Mouse (Mus musculus): ENCODE measurements around the gene Cux2. TPM values are rescaled to one million over a fixed set of nuclear protein-coding genes. Genes with fewer than 3 reads are reported as not detected.

Gene Cux2
- polyA plus RNA-seq, 1 experiment from 2014 or later, result 23.8 TPM

- peaks cover 72% of the 10 kb centered on the region for H3K36me3 ChIP-seq
- 96% methylated on average over 7 of the region's 7 CpGs for WGBS
- no peaks in the 10 kb centered on the region for H3K9me3 ChIP-seq
- no peaks in the 10 kb centered on the region for H3K4me1 ChIP-seq (replicated peaks)
- no peak overlapping the region for H3K4me3 ChIP-seq (replicated peaks)
- no peak overlapping the region for H3K9ac ChIP-seq (replicated peaks)
- ATAC-seq, result no peak
- no peaks in the 10 kb centered on the region for H3K27me3 ChIP-seq
- H3K4me2 ChIP-seq (replicated peaks), result no peak overlapping the region
- H3K27ac ChIP-seq, result no peak overlapping the region
Observed at GRCm38 (mm10) chr5:121818401-121818800, 231.5 kb downstream of the Cux2 start.

GRCm38 (mm10) chr5:121817551-121817950 is 232.4 kb downstream of the Cux2 start:
- Histone ChIP-seq H3K4me1 (replicated peaks) (no peaks in the 10 kb centered on the region), H3K4me2 (replicated peaks) (no peak overlapping the region), H3K9me3 (no peaks in the 10 kb centered on the region), H3K4me3 (replicated peaks) (no peak overlapping the region), H3K9ac (replicated peaks) (no peak overlapping the region), H3K36me3 (peaks cover 81% of the 10 kb centered on the region), H3K27me3 (no peaks in the 10 kb centered on the region), H3K27ac (no peak overlapping the region)
- 93% methylated on average over 9 of the region's 9 CpGs for WGBS
- no peak for ATAC-seq

- H3K27me3 ChIP-seq, result no peaks in the 10 kb centered on the region
- no peak overlapping the region for H3K9ac ChIP-seq (replicated peaks)
- no peak for ATAC-seq
- H3K4me3 ChIP-seq (replicated peaks), result no peak overlapping the region
- WGBS, result 92% methylated on average over 2 of the region's 2 CpGs
- H3K4me1 ChIP-seq (replicated peaks), result no peaks in the 10 kb centered on the region
- H3K36me3 ChIP-seq, result peaks cover 90% of the 10 kb centered on the region
- no peaks in the 10 kb centered on the region for H3K9me3 ChIP-seq
- no peak overlapping the region for H3K27ac ChIP-seq
- H3K4me2 ChIP-seq (replicated peaks), result no peak overlapping the region
Observed at GRCm38 (mm10) chr5:121816611-121817010, 233.3 kb downstream of the Cux2 start.

GRCm38 (mm10) chr5:121815867-121816380 is 234.0 kb downstream of the Cux2 start:
- Histone ChIP-seq H3K4me1 (replicated peaks) (no peaks in the 10 kb centered on the region), H3K27me3 (no peaks in the 10 kb centered on the region), H3K36me3 (peaks cover 94% of the 10 kb centered on the region), H3K9me3 (no peaks in the 10 kb centered on the region), H3K4me2 (replicated peaks) (no peak overlapping the region), H3K4me3 (replicated peaks) (no peak overlapping the region), H3K9ac (replicated peaks) (no peak overlapping the region), H3K27ac (no peak overlapping the region)
- 92% methylated on average over 8 of the region's 8 CpGs for WGBS
- no peak for ATAC-seq

GRCm38 (mm10) chr5:121815067-121815466 is 234.8 kb downstream of the Cux2 start:
- H3K9ac ChIP-seq (replicated peaks), result no peak overlapping the region
- no peak overlapping the region for H3K4me2 ChIP-seq (replicated peaks)
- 79% methylated on average over 3 of the region's 3 CpGs for WGBS
- peak; percentile 21; the same call in 1 of the 2 replicates for ATAC-seq
- H3K27me3 ChIP-seq, result no peaks in the 10 kb centered on the region
- no peak overlapping the region for H3K4me3 ChIP-seq (replicated peaks)
- H3K36me3 ChIP-seq, result peaks cover 96% of the 10 kb centered on the region
- H3K9me3 ChIP-seq, result no peaks in the 10 kb centered on the region
- no peak overlapping the region for H3K27ac ChIP-seq
- no peaks in the 10 kb centered on the region for H3K4me1 ChIP-seq (replicated peaks)

- H3K4me2 ChIP-seq (replicated peaks), result no peak overlapping the region
- no peak overlapping the region for H3K4me3 ChIP-seq (replicated peaks)
- no peaks in the 10 kb centered on the region for H3K27me3 ChIP-seq
- H3K9me3 ChIP-seq, result no peaks in the 10 kb centered on the region
- no peaks in the 10 kb centered on the region for H3K4me1 ChIP-seq (replicated peaks)
- H3K36me3 ChIP-seq, result peaks cover 90% of the 10 kb centered on the region
- 94% methylated on average over 10 of the region's 10 CpGs for WGBS
- no peak for ATAC-seq
- no peak overlapping the region for H3K9ac ChIP-seq (replicated peaks)
- no peak overlapping the region for H3K27ac ChIP-seq
Observed at GRCm38 (mm10) chr5:121813744-121814143, 236.2 kb downstream of the Cux2 start.

- 89% methylated on average over 7 of the region's 7 CpGs for WGBS
- Histone ChIP-seq H3K27me3 (no peaks in the 10 kb centered on the region), H3K36me3 (peaks cover 79% of the 10 kb centered on the region), H3K4me3 (replicated peaks) (no peak overlapping the region), H3K27ac (no peak overlapping the region), H3K9ac (replicated peaks) (no peak overlapping the region), H3K9me3 (no peaks in the 10 kb centered on the region), H3K4me2 (replicated peaks) (no peak overlapping the region), H3K4me1 (replicated peaks) (no peaks in the 10 kb centered on the region)
- no peak for ATAC-seq
Observed at GRCm38 (mm10) chr5:121812526-121813243, 237.2 kb downstream of the Cux2 start.

- Histone ChIP-seq H3K27me3 (no peaks in the 10 kb centered on the region), H3K9ac (replicated peaks) (no peak overlapping the region), H3K36me3 (peaks cover 70% of the 10 kb centered on the region), H3K4me2 (replicated peaks) (no peak overlapping the region), H3K9me3 (no peaks in the 10 kb centered on the region), H3K4me3 (replicated peaks) (no peak overlapping the region), H3K4me1 (replicated peaks) (no peaks in the 10 kb centered on the region), H3K27ac (no peak overlapping the region)
- no peak for ATAC-seq
- 95% methylated on average over 5 of the region's 5 CpGs for WGBS
Observed at GRCm38 (mm10) chr5:121811485-121811931, 238.4 kb downstream of the Cux2 start.

GRCm38 (mm10) chr5:121810331-121811151 is 239.4 kb downstream of the Cux2 start:
- Histone ChIP-seq H3K27ac (no peak overlapping the region), H3K9me3 (no peaks in the 10 kb centered on the region), H3K27me3 (no peaks in the 10 kb centered on the region), H3K4me1 (replicated peaks) (no peaks in the 10 kb centered on the region), H3K4me2 (replicated peaks) (no peak overlapping the region), H3K36me3 (peaks cover 66% of the 10 kb centered on the region), H3K4me3 (replicated peaks) (no peak overlapping the region), H3K9ac (replicated peaks) (no peak overlapping the region)
- no peak for ATAC-seq
- 91% methylated on average over 17 of the region's 17 CpGs for WGBS

- Histone ChIP-seq H3K9ac (replicated peaks) (no peak overlapping the region), H3K36me3 (peaks cover 64% of the 10 kb centered on the region), H3K4me3 (replicated peaks) (no peak overlapping the region), H3K9me3 (no peaks in the 10 kb centered on the region), H3K27me3 (no peaks in the 10 kb centered on the region), H3K4me2 (replicated peaks) (no peak overlapping the region), H3K4me1 (replicated peaks) (peaks cover 4% of the 10 kb centered on the region; the same call in 1 of the 2 replicates), H3K27ac (no peak overlapping the region)
- ATAC-seq, result no peak
- 80% methylated on average over 5 of the region's 5 CpGs for WGBS
Observed at GRCm38 (mm10) chr5:121809667-121810224, 240.2 kb downstream of the Cux2 start.

GRCm38 (mm10) chr5:121808202-121808601 is 241.7 kb downstream of the Cux2 start:
- Histone ChIP-seq H3K4me2 (replicated peaks) (no peak overlapping the region), H3K36me3 (peaks cover 66% of the 10 kb centered on the region), H3K4me3 (replicated peaks) (no peak overlapping the region), H3K27me3 (no peaks in the 10 kb centered on the region), H3K4me1 (replicated peaks) (peaks cover 4% of the 10 kb centered on the region; the same call in 1 of the 2 replicates), H3K27ac (no peak overlapping the region), H3K9me3 (no peaks in the 10 kb centered on the region), H3K9ac (replicated peaks) (no peak overlapping the region)
- 92% methylated on average over 2 of the region's 2 CpGs for WGBS
- ATAC-seq, result no peak

- Histone ChIP-seq H3K4me3 (replicated peaks) (no peak overlapping the region), H3K9me3 (no peaks in the 10 kb centered on the region), H3K27ac (no peak overlapping the region), H3K36me3 (peaks cover 65% of the 10 kb centered on the region), H3K4me2 (replicated peaks) (no peak overlapping the region), H3K4me1 (replicated peaks) (peaks cover 4% of the 10 kb centered on the region; the same call in 1 of the 2 replicates), H3K9ac (replicated peaks) (no peak overlapping the region), H3K27me3 (no peaks in the 10 kb centered on the region)
- no peak for ATAC-seq
- WGBS, result 62% methylated on average over 3 of the region's 3 CpGs
Observed at GRCm38 (mm10) chr5:121807186-121807585, 242.7 kb downstream of the Cux2 start.

Data from midbrain, embryonic 13.5 days (tissue).